Mouse (Mus musculus) layer of hippocampus, adult 8-10 months (tissue): ENCODE data around the gene Eef2kmt. TPM values are rescaled to one million over a fixed set of nuclear protein-coding genes. Genes with fewer than 3 reads are reported as not detected.
A peak's percentile ranks its signal among the peaks of the same experiment; 100 is the strongest.
"Not testable (repeated sequence)": the region's sequence is repeated elsewhere in the genome, so short reads cannot be mapped to it uniquely, and the experiment has no call there.

Source experiments
- DNase-seq, 2 experiments: peaks; one replicate each; pipeline ENCODE4 v3.0.0; 2022; ENCODE audit warnings: low spot score in 2 of 2
- microRNA-seq, 2 experiments: library from miRNA; unstranded; fragments of <30 nt; microRNA quantifications; one replicate each; pipeline ENCODE4 v1.2.0; 2022
- total RNA-seq, 4 experiments: library from RNA; stranded (reverse); gene quantifications; 2 replicates each; pipeline ENCODE4 v1.2.4; 2022

Gene Eef2kmt
- total RNA-seq, 4 experiments from 2014 or later, result 3.9 to 7.2 (median 5.0) TPM

DNA sequence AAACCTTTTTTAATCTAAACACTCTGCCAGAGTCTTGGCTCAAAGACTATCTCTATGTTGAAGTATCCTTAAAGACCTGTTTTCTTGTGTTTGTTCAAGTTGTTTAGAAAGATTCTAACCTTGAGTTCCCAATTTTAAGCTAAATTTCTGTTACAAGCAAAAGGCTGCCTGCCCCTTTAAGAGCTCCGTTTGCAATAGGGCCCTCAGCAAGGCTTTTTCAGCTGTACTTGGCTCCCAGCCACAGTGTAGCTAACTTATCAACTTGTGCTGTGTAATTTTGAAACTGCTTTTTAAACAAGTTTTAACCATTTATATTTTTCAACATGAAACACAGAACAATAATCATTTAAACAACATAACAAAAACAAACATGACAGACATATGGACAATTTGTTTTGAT lies 29.2 kb downstream of the Eef2kmt start:
- not testable (repeated sequence) for DNase-seq

- no peak for DNase-seq
Observed at GRCm38 (mm10) chr16:5222140-5222539, 33.6 kb downstream of the Eef2kmt start, which contains the start of gene AU021092. Gene AU021092, minus strand, starts transcription at chr16:5222299.

DNA sequence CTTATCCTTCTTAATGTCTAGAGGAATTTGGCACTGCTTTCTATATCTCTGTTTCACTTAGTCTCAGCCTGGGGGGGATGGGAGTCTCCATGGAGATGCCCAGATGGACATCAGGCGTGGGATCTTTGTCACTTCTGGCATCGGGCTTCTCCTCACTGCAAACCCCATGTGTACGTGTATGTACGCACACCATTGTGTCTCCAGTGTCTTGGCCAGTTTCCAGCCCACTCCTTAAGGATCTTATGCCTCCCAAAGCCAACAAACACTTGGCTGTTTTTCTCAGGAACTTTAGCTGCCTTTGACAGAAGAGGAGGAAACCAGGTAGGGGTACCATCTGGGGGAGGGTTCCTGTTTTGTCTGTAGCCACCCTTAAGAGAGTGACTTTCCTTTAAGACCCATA lies 34.4 kb downstream of the Eef2kmt start:
- DNase-seq, result no peak

- DNase-seq, result no peak
Observed at GRCm38 (mm10) chr16:5217341-5218133, 38.2 kb downstream of the Eef2kmt start.

DNA sequence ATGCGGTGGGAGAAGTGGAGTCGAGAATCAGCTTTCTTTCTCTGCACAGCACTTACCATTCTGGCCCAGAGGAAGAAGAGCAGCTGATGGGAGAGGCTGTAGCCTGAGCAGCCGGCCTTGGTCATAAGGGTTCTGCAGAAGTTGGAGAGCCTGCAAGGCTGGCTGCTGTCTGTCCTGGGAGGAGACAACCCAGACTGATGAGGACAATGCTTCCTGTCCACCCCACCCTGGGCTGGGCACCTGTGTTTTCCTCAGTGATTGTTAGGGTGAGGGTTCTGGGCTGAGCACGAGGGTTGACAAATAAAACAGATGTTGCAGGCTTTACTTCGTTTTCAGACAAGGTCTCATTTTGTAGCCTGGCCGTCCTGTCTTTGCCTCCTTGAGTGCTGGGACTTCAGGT lies 39.1 kb downstream of the Eef2kmt start:
- no peak for DNase-seq

DNA sequence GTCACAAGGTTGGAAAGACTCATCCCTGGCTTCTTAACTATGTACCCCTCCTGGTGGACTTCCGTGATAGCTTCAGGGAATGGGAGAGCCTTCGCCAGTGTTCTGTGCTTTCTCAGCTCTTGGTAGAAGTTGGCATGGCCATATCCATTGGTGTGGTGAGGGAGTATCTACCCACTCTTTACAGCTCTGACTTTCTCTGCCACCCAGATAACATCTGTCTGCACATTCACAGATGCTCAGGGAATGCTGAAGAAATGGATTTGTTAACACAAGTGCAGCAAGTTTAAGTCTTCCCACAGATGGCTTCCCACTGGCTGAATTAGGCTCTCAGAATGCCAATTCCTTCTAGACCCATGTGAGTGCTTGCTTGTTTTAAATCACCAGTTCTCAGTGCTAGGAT lies 41.7 kb downstream of the Eef2kmt start:
- DNase-seq, result no peak

GRCm38 (mm10) chr16:5212150-5212549 lies 43.6 kb downstream of the Eef2kmt start:
- no peak for DNase-seq

- no peak for DNase-seq
Observed at GRCm38 (mm10) chr16:5210365-5210764, 45.4 kb downstream of the Eef2kmt start.

- no peak for DNase-seq
Observed at GRCm38 (mm10) chr16:5206051-5206450, 49.7 kb downstream of the Eef2kmt start.

GRCm38 (mm10) chr16:5205431-5205970 lies 50.3 kb downstream of the Eef2kmt start:
- DNase-seq, result no peak

DNA sequence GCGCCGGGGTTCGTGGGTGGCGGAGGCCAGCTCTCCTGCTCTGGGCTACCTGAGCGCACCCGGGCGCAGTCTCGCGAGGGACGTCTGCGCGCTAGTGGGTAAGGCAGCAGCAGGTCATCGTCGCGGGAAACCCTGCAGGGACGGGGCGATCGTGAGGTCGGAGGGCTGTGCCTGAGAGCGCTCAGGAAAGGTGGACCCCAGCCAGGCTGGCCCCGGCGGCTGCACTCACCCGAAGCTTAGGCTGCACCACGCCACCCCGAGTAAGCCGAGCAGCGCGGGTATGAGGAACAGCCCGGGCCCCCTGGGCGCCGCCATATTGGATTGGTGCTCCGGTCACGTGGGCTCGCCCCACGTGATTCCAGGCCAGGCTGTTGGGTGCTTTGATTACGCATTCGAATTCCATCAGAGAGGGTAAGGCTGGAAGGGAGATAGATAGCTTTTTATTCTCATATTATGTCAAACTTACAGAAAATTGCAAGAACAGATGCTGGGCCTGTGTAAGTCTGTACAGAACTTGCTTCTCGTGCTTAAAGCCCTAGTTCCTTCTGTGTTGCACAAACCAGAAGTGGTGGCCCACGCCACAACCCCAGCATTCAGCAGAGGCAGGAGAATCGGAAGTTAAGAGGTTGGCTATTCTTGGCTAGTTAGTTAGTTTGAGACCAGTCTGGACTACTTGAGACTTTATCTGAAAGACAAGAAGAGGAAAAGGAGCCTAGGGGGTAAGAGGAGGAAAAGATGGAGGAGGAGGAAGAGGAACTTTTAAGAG lies 51.9 kb downstream of the Eef2kmt start, which contains the start of gene Nagpa:
Gene Nagpa (minus strand): TSS at position 345 of the 766 bp plus-strand sequence.
- peak; percentile 76 to 78 for DNase-seq

DNA sequence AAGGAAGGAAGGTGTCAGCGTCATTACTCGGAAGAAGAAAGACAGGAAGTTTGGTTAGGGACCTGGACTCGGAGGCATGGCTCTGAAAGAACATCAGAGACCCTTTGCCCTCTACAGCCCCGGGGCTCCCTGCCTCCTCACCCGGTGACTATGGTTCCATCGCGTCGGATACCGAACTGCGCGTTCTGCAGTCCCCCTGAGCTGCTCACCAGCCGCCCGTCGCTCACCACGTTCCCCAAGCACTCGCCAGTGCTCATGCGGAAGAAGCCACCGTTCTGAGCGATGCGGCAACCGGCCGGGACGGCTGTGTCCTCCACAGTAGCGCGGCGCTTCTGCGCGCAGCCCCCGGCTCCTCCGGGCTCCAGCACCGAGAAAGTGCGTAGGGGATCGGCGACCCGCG lies 52.6 kb downstream of the Eef2kmt start:
- DNase-seq, result no peak

DNA sequence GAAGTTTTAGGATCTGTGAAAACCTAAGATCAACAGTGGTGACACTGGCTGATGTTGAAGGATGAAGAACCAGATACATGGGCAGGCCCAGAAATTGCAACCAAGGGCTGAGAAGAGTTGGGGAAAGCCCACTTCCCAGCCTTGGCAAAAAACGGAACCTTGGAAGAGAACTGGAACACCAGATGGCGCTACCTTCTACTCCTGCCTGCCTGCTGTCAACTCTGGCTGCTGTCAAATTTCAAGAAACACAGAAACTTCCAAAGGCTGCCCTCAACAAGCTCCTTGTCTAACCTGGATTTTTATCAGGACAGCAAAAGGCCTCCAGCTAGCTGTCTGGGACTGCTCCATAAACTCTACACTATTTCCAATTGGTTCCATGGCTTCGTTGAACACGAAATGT lies 53.1 kb downstream of the Eef2kmt start:
- peak in 1 of 2 experiments; percentile 52 for DNase-seq

DNA sequence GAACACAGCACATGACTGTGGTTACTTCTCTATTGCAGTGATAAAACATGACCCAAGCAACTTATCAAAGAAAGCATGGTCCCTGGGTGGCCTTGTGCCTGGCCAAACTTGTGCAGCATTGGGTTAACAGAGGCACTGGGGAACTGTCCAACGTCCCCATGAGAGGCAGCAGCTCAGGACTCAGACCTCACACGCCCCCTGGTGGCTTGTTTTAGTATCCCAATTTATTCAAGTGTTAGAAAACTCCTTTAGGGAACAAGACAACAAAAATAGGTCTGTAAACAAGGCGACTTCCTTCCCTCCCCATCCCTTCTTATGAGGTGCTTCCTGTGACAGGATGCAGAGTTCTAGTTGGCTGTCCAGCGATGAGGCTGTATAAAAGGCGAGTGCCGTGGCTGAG lies 60.7 kb downstream of the Eef2kmt start:
- DNase-seq, result peak in 1 of 2 experiments; percentile 43

Small RNA genes lying within 50 kb of the gene (microRNA-seq; reads per million reads assigned to microRNA genes)
- gene Gm23689 (0 reads per million in 2 experiments), gene Gm26095 (0 reads per million in 2 experiments), gene Mir6364 (0 reads per million in 2 experiments)

Other genes with a start within 250 kb of the Eef2kmt start
- not detected for gene Smim22, start 248.7 kb downstream of the Eef2kmt start, total RNA-seq
- gene Rogdi, start 242.4 kb downstream of the Eef2kmt start, total RNA-seq, result 100 to 1,000 TPM; 282 to 333 (median 307) TPM
- gene Glyr1, start 206.1 kb downstream of the Eef2kmt start, total RNA-seq, result 100 to 1,000 TPM; 134 to 153 (median 147) TPM
- gene Ubn1, start 205.9 kb downstream of the Eef2kmt start, total RNA-seq, result 10 to 100 TPM; 41.1 to 47.2 (median 44.8) TPM
- 1 to 10 TPM; 3.9 to 6.4 (median 5.0) TPM for gene Ppl, start 123.6 kb downstream of the Eef2kmt start, total RNA-seq
- 10 to 100 TPM in 2 of 4 experiments, 1 to 10 TPM in 2; 8.3 to 11.1 (median 9.7) TPM for gene Sec14l5, start 108.9 kb downstream of the Eef2kmt start, total RNA-seq
- 10 to 100 TPM; 11.1 to 18.8 (median 14.8) TPM for gene Nagpa, start 52.0 kb downstream of the Eef2kmt start, total RNA-seq
- 1 to 10 TPM; 5.2 to 6.2 (median 5.6) TPM for gene AU021092, start 33.7 kb downstream of the Eef2kmt start, total RNA-seq
- gene Alg1, start 22.4 kb downstream of the Eef2kmt start, total RNA-seq, result 10 to 100 TPM; 32.0 to 36.7 (median 32.7) TPM